Mouse (Mus musculus): ENCODE data around the gene Aff3.

- TF ChIP-seq CTCF (IDR thresholded peaks at IDR 0.05; ENCODE audit: insufficient read depth, low read length) (no peak), POLR2A (IDR thresholded peaks at IDR 0.05; ENCODE audit: borderline replicate concordance, extremely low read depth, low read depth, low read length) (no peak)
These were observed 107.1 kb downstream of the Aff3 start for GRCm38 (mm10) chr1:38557615-38558014.

Data from lung, adult 2 months (tissue).